Mouse (Mus musculus) forebrain, embryonic 11.5 days (tissue): Measurements from ENCODE around the gene Csrnp3. TPM values are rescaled to one million over a fixed set of nuclear protein-coding genes. Genes with fewer than 3 reads are reported as not detected.
"Not testable (repeated sequence)": the region's sequence is repeated elsewhere in the genome, so short reads cannot be mapped to it uniquely, and the experiment has no call there.

Experiments used
- ATAC-seq: fragments of 200-750 bp; cut with Nextera tagmentation; replicated peaks from 2 replicates; pipeline ENCODE4 v1.8.0; 2017; ENCODE audit warnings: moderate TSS enrichment; ENCODE audit not compliant: low FRiP score
- DNase-seq: peaks from one replicate; pipeline ENCODE4 v3.0.0-alpha.2; 2017; ENCODE audit warnings: low spot score
- H3K27ac ChIP-seq: fragments of 300-500 bp; sonication (generic); 2 replicates; pipeline ENCODE4 v1.5.1; 2014; ENCODE audit warnings: low read depth, low read length
- H3K27me3 ChIP-seq: fragments of 300-500 bp; sonication (generic); 2 replicates; pipeline ENCODE4 v1.6.1; 2014; ENCODE audit warnings: mild to moderate bottlenecking, low read length, mixed read lengths; ENCODE audit not compliant: control insufficient read depth, insufficient read depth
- H3K36me3 ChIP-seq: fragments of 300-500 bp; sonication (generic); 2 replicates; pipeline ENCODE4 v1.6.1; 2014; ENCODE audit warnings: mild to moderate bottlenecking, low read length, moderate library complexity, mixed read lengths; ENCODE audit not compliant: control insufficient read depth, insufficient read depth
- H3K4me1 ChIP-seq: fragments of 300-500 bp; sonication (generic); replicated peaks from 2 replicates; pipeline ENCODE4 v1.6.1; 2014; ENCODE audit warnings: low read length, mixed read lengths; ENCODE audit not compliant: control insufficient read depth, insufficient read depth
- H3K4me2 ChIP-seq: fragments of 300-500 bp; sonication (generic); 2 replicates; pipeline ENCODE4 v1.6.1; 2014; ENCODE audit warnings: low read depth, mild to moderate bottlenecking, low read length, moderate library complexity, mixed read lengths; ENCODE audit not compliant: severe bottlenecking
- H3K4me3 ChIP-seq: fragments of 300-500 bp; sonication (generic); 2 replicates; pipeline ENCODE4 v1.5.1; 2014; ENCODE audit warnings: low read depth, low read length
- H3K9ac ChIP-seq: fragments of 300-500 bp; sonication (generic); 2 replicates; pipeline ENCODE4 v1.6.1; 2014; ENCODE audit warnings: low read length
- H3K9me3 ChIP-seq: fragments of 300-500 bp; sonication (generic); 2 replicates; pipeline ENCODE4 v1.6.1; 2016; ENCODE audit warnings: low read length, mixed read lengths; ENCODE audit not compliant: control insufficient read depth
- WGBS: fragments of 180-500 bp; shearing (Covaris S2); extraction: QIAGEN DNeasy Blood & Tissue Kit; methylation state at CpG from one replicate; pipeline ENCODE4 v1.1.7; 2014; 5-methylcytosine and 5-hydroxymethylcytosine counted together
- polyA plus RNA-seq: library from polyadenylated mRNA; unstranded; fragments of >200 nt; fragmentation: Nextera tagmentation; extraction: Ambion mirVana; gene quantifications from 2 replicates; pipeline ENCODE4 v1.2.1, GENCODE M21; 2014

Gene Csrnp3
- 13.4 and 14.5 TPM in 2 replicates for polyA plus RNA-seq

DNA sequence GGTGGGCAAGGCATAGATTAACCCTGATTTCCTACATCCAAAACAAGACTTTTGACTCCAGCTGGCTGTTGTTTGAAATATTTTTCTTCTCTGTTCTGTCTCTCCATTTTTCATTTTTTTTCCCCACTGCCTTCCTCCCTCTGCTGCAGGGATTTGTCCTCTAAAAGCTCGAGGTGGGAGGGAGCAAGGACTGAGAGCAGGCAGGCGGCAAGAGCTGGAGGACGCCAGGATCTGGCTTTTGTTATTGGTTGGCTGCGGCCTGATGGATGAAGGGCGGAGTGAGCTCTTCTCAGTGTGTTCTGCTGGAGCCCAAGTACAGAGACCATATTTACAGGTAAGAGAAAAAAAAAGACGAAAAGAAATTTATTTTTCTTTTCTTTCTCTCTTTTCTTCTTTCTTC lies at the start of gene Csrnp3:
Csrnp3 (plus strand) TSS at position 217 of the 400 bp plus-strand sequence.
- Histone ChIP-seq H3K4me2 (peak within 1 kb of the TSS; percentile 67), H3K9ac (peak within 1 kb of the TSS; percentile 66), H3K27ac (no peak within 1 kb of the TSS), H3K27me3 (no peaks in the 10 kb centered on the region), H3K36me3 (no peaks in the 10 kb centered on the region), H3K9me3 (no peaks in the 10 kb centered on the region), H3K4me3 (peak within 1 kb of the TSS; percentile 45), H3K4me1 (0 out of 2 replicates have a peak, but pooled peaks cover 2% of the 10 kb centered on the region)
- ATAC-seq (peak; percentile 89), DNase-seq (peak; percentile 78)
- 0% methylated on average over 6 of the region's 6 CpGs for WGBS

DNA sequence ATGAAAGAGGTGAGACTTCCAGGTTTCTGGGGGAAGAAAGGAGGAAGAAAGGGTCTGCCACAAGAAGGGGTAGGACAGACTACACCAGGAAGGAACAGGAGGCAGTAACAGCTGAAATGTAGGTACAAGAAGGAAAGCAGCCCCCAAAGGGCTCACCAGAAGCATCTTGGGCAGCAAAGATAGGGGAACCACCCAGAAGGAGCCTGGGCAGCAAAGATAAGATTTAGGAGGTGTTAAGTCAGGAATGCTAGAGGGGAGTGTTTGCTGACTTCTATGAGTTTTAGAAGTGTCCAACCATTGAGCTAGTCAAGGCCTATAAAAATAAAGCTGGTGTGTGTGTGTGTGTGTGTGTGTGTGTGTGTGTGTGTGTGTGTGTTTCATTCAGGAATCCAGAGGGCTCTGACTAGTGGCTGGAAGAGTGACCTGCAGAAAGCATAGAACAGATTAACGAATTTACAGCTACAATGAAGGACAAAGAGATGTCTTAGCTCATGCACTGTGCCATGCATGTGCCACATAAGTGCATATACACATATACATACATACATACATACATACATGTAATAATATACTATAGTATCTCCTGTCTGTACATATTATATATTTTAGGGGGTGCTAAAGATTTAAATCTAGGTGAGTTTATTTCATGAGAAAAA lies 44.4 kb upstream of the Csrnp3 start:
- H3K4me2 ChIP-seq, result no peak overlapping the region
- no peak overlapping the region for H3K9ac ChIP-seq
- H3K27ac ChIP-seq, result no peak overlapping the region
- H3K27me3 ChIP-seq, result no peaks in the 10 kb centered on the region
- ATAC-seq (no peak), DNase-seq (no peak)
- no peaks in the 10 kb centered on the region; the same call in 1 of the 2 replicates for H3K9me3 ChIP-seq
- WGBS, result 92% methylated on average over 1 of the region's 1 CpGs
- no peaks in the 10 kb centered on the region for H3K36me3 ChIP-seq
- no peak overlapping the region for H3K4me3 ChIP-seq
- no peaks in the 10 kb centered on the region for H3K4me1 ChIP-seq

DNA sequence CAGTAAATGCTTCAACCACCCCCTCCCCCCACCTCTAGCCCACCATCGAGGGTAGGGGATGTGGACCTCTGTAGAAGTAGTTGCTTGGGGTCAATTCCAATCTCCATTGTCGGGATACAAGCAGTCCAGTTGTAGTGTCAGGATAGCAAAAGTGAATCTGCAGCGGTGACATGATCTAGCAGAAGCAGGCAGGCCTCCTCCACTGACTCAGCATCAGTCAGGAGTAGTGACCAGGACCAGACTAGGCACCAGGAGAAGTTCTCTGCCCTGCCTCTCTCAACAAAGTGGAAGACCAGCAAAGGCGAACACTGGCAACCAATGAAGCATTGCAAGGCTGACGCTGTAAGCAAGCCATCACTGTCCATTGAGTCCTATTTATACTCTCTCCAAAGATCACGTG lies 39.0 kb upstream of the Csrnp3 start:
- Histone ChIP-seq H3K4me2 (no peak overlapping the region), H3K27me3 (no peaks in the 10 kb centered on the region), H3K4me3 (no peak overlapping the region), H3K9ac (no peak overlapping the region), H3K9me3 (no peaks in the 10 kb centered on the region), H3K36me3 (no peaks in the 10 kb centered on the region), H3K27ac (no peak overlapping the region), H3K4me1 (no peaks in the 10 kb centered on the region)
- DNase-seq (no peak), ATAC-seq (no peak)
- 91% methylated on average over 6 of the region's 6 CpGs for WGBS

DNA sequence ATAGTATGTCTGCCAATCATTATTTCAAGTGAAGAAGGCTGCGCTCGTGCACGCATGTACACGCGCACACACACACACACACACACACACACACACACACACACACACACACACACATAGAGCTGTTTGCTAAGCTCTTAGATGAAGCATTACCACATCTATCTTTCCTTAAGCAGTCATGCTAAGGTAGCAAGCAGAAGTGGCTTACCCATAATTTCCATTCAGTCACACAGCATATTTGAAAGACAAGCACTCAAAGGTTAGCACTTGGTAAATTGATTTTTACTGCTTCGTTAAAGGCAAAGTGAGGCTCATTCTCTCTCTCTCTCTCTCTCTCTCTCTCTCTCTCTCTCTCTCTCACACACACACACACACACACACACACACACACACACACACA lies 34.4 kb upstream of the Csrnp3 start:
- DNase-seq, H3K9ac ChIP-seq, H3K4me2 ChIP-seq, ATAC-seq, H3K36me3 ChIP-seq, H3K4me1 ChIP-seq, H3K4me3 ChIP-seq, H3K9me3 ChIP-seq, H3K27ac ChIP-seq, H3K27me3 ChIP-seq: not testable (repeated sequence)
- WGBS, result 93% methylated on average over 6 of the region's 6 CpGs

DNA sequence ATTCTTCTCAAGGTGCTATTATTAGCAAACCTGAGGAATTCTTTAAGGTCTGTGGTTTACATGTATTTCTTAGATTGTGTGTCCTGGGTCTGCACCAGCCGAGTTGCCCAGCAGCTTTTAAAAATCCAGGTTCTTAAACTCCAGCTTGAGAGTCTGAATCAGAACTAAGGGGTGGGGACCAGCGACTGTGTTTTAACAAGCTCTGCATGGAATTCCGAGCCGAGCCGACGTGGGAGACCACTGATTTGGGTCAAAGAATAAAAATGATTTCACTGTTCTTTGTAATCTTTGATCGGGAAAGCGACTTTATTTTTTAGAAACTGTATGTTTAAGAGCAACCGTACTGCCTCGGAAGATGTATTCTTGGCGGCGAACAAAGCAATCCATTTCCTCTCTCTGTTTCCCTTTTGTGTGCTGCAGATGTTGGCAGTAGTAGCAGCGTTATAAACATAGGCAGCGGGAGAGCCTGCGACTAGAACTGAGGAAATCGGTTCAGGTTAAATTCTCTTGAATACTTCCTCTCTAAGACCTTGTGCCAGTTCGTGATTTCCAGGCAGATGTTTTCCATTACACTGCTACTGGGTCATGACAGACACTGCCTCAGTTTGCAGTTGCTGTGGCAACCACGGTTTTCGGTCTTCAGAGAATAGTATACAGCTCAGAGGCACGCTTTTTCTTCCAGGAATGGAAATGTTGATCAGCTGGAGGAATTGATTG lies 27.3 kb upstream of the Csrnp3 start:
- Histone ChIP-seq H3K36me3 (no peaks in the 10 kb centered on the region), H3K4me2 (no peak overlapping the region), H3K27ac (no peak overlapping the region), H3K4me1 (no peaks in the 10 kb centered on the region), H3K4me3 (no peak overlapping the region), H3K9ac (no peak overlapping the region), H3K27me3 (no peaks in the 10 kb centered on the region), H3K9me3 (no peaks in the 10 kb centered on the region)
- ATAC-seq (no peak), DNase-seq (no peak)
- WGBS, result 61% methylated on average over 20 of the region's 20 CpGs

DNA sequence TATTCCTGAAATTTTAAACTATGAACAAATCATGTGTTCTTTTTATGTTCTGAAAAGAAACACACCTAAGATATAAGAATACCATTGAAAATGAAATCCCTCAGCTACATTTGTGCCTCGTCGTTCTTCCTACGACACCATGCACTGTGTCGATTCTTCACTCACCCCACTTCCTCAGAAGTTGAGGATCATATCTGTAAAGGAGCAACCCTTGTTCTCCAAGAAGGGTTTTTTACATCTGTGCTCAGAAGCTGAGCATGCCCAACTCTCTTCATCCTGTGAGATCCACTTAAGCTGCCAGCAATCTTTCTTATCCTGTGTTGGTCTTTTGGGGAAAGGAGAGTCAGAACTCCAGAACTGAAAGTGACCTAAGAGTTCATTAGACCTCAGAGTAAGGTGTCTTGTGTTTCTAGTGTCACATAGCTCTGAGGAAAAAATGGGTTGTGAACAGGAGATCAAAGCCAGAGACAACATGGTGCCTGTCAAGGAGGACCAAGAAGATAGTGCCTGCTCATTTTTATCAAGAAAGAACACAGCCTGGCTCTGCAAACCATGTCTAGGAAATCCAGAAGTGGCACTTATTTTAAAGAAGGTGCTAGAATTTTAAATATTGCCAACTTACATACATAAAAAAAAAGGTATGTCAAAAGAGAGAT lies 25.3 kb upstream of the Csrnp3 start:
- Histone ChIP-seq H3K4me1 (no peaks in the 10 kb centered on the region), H3K4me2 (no peak overlapping the region), H3K36me3 (no peaks in the 10 kb centered on the region), H3K4me3 (no peak overlapping the region), H3K9me3 (no peaks in the 10 kb centered on the region), H3K27ac (no peak overlapping the region), H3K27me3 (no peaks in the 10 kb centered on the region), H3K9ac (no peak overlapping the region)
- no peak for DNase-seq
- ATAC-seq, result no peak
- WGBS, result 95% methylated on average over 4 of the region's 4 CpGs

DNA sequence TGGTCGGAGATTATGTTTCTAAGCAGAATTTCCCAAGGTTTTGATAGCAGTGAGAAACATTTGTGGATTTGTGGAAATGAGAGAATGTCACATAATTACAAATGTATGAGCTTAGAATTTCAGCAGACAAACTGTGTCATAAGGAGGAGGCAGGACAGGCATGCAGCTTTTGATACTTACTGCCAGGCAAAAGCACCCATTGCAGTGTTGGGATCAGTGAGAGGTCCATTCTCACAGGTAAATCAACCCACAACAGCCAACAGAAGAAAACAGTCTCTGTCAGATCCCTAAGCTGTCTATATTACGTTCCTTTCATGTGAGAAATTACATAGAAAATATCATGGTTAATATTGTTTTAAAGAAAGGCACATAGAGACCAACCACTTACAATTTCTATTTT lies 19.3 kb upstream of the Csrnp3 start:
- Histone ChIP-seq H3K9ac (no peak overlapping the region), H3K4me1 (no peaks in the 10 kb centered on the region), H3K27ac (no peak overlapping the region), H3K36me3 (no peaks in the 10 kb centered on the region), H3K9me3 (no peaks in the 10 kb centered on the region), H3K4me3 (no peak overlapping the region), H3K27me3 (no peaks in the 10 kb centered on the region), H3K4me2 (no peak overlapping the region)
- 89% methylated on average over 2 of the region's 2 CpGs for whole genome bisulfite sequencing
- ATAC-seq (no peak), DNase-seq (no peak)

DNA sequence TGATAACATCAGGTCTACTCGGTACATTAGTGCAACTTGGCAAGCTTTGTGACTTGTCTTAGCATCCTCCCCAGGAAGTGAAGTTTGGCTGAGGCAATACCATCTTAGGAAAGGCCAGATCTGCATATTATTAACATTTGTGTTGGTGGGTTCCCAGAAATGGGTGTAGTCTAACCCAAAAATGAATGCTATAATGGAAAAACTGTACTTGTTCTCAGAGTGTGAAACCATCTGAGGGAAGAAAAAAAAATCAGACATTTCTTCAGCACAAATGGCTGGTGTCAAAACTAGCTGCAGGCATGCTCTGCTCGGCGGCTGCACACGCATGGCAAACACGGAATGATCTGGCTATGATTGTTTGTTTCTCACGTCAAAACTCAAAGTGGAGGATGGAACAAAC lies 18.8 kb upstream of the Csrnp3 start:
- no peaks in the 10 kb centered on the region for H3K36me3 ChIP-seq
- no peaks in the 10 kb centered on the region for H3K9me3 ChIP-seq
- no peak overlapping the region for H3K4me3 ChIP-seq
- no peak for ATAC-seq
- no peak overlapping the region for H3K9ac ChIP-seq
- no peak overlapping the region for H3K27ac ChIP-seq
- no peaks in the 10 kb centered on the region for H3K4me1 ChIP-seq
- 93% methylated on average over 6 of the region's 6 CpGs for WGBS
- no peak overlapping the region for H3K4me2 ChIP-seq
- no peaks in the 10 kb centered on the region for H3K27me3 ChIP-seq
- no peak for DNase-seq
